Mouse (Mus musculus) kidney, postnatal 0 days (tissue): ENCODE results near the gene Mylip. TPM values are rescaled to one million over a fixed set of nuclear protein-coding genes. Genes with fewer than 3 reads are reported as not detected.

Experiments used
- ATAC-seq: fragments of 200-750 bp; cut with Nextera tagmentation; replicated peaks from 2 replicates; pipeline ENCODE4 v1.8.0; 2017; ENCODE audit warnings: low read depth, moderate number of reproducible peaks, moderate TSS enrichment, moderate library complexity; ENCODE audit not compliant: low FRiP score
- DNase-seq: peaks from one replicate; pipeline ENCODE4 v3.0.0-alpha.2; 2016; ENCODE audit warnings: low spot score
- H3K27ac ChIP-seq: fragments of 300-500 bp; sonication (generic); 2 replicates; pipeline ENCODE4 v1.5.1; 2014; ENCODE audit warnings: mild to moderate bottlenecking
- H3K27me3 ChIP-seq: fragments of 300-500 bp; sonication (generic); 2 replicates; pipeline ENCODE4 v1.6.1; 2014; ENCODE audit warnings: low read length, mixed read lengths; ENCODE audit not compliant: insufficient read depth
- H3K36me3 ChIP-seq: fragments of 300-500 bp; sonication (generic); 2 replicates; pipeline ENCODE4 v1.6.1; 2014; ENCODE audit warnings: low read length, mixed read lengths; ENCODE audit not compliant: insufficient read depth
- H3K4me1 ChIP-seq: fragments of 300-500 bp; sonication (generic); replicated peaks from 2 replicates; pipeline ENCODE4 v1.6.1; 2014; ENCODE audit warnings: antibody characterized with exemption, low read length, mixed read lengths; ENCODE audit not compliant: insufficient read depth
- H3K4me2 ChIP-seq: fragments of 300-500 bp; sonication (generic); 2 replicates; pipeline ENCODE4 v1.6.1; 2014; ENCODE audit warnings: mild to moderate bottlenecking, low read length, moderate library complexity, mixed read lengths
- H3K4me3 ChIP-seq: fragments of 300-500 bp; sonication (generic); replicated peaks from 2 replicates; pipeline ENCODE4 v1.5.1; 2014; ENCODE audit warnings: low read depth, low read length
- H3K9ac ChIP-seq: fragments of 300-500 bp; sonication (generic); 2 replicates; pipeline ENCODE4 v1.6.1; 2014; ENCODE audit warnings: low read depth, low read length
- H3K9me3 ChIP-seq: fragments of 300-500 bp; sonication (generic); replicated peaks from 2 replicates; pipeline ENCODE4 v1.6.1; 2016; ENCODE audit warnings: low read length, inconsistent platforms, mixed read lengths
- CTCF ChIP-seq: IDR thresholded peaks from 2 replicates; pipeline ENCODE4 v1.5.1; 2016; ENCODE audit warnings: antibody characterized with exemption, low read depth, mild to moderate bottlenecking, moderate library complexity
- WGBS: fragments of 180-500 bp; shearing (Covaris S2); extraction: QIAGEN DNeasy Blood & Tissue Kit; methylation state at CpG from one replicate; pipeline ENCODE4 v1.1.7; 2014; 5-methylcytosine and 5-hydroxymethylcytosine counted together
- polyA plus RNA-seq: library from polyadenylated mRNA; unstranded; fragments of >200 nt; fragmentation: Nextera tagmentation; extraction: Ambion mirVana; gene quantifications from 2 replicates; pipeline ENCODE4 v1.2.1, GENCODE M21; 2015

Gene Mylip
- polyA plus RNA-seq, 1 experiment from 2014 or later, result 7.5 TPM

GRCm38 (mm10) chr13:45354824-45355223 is 34.7 kb upstream of the Mylip start:
- DNase-seq (no peak), ATAC-seq (no peak)
- Histone ChIP-seq H3K4me1 (no peaks in the 10 kb centered on the region), H3K4me3 (no peak overlapping the region), H3K9me3 (no peaks in the 10 kb centered on the region), H3K36me3 (no peaks in the 10 kb centered on the region), H3K4me2 (no peak overlapping the region), H3K27me3 (no peaks in the 10 kb centered on the region), H3K27ac (no peak overlapping the region), H3K9ac (no peak overlapping the region)
- no peak for TF ChIP-seq CTCF
- 80% methylated on average over 2 of the region's 2 CpGs for WGBS

- Histone ChIP-seq H3K27me3 (no peaks in the 10 kb centered on the region), H3K4me3 (no peak overlapping the region), H3K9ac (no peak overlapping the region), H3K27ac (no peak overlapping the region), H3K9me3 (no peaks in the 10 kb centered on the region), H3K4me1 (no peaks in the 10 kb centered on the region), H3K4me2 (no peak overlapping the region), H3K36me3 (no peaks in the 10 kb centered on the region)
- 78% methylated on average over 5 of the region's 5 CpGs for WGBS
- no peak for ATAC-seq
- no peak for TF ChIP-seq CTCF
- DNase-seq, result no peak
These were observed 31.3 kb upstream of the Mylip start for GRCm38 (mm10) chr13:45358208-45358607.

GRCm38 (mm10) chr13:45358676-45359323 is 30.7 kb upstream of the Mylip start:
- ATAC-seq (no peak), DNase-seq (no peak)
- Histone ChIP-seq H3K4me3 (no peak overlapping the region), H3K36me3 (no peaks in the 10 kb centered on the region), H3K4me2 (no peak overlapping the region), H3K27ac (no peak overlapping the region), H3K4me1 (no peaks in the 10 kb centered on the region), H3K27me3 (no peaks in the 10 kb centered on the region), H3K9me3 (no peaks in the 10 kb centered on the region), H3K9ac (no peak overlapping the region)
- no peak for TF ChIP-seq CTCF
- WGBS, result 74% methylated on average over 13 of the region's 13 CpGs

- no peak overlapping the region for H3K4me2 ChIP-seq
- no peaks in the 10 kb centered on the region for H3K4me1 ChIP-seq
- ATAC-seq (no peak), DNase-seq (no peak)
- 72% methylated on average over 10 of the region's 10 CpGs for WGBS
- H3K4me3 ChIP-seq, result no peak overlapping the region
- H3K36me3 ChIP-seq, result no peaks in the 10 kb centered on the region
- no peak overlapping the region for H3K9ac ChIP-seq
- no peaks in the 10 kb centered on the region for H3K27me3 ChIP-seq
- no peak overlapping the region for H3K27ac ChIP-seq
- no peaks in the 10 kb centered on the region for H3K9me3 ChIP-seq
- TF ChIP-seq CTCF, result no peak
These were observed 23.8 kb upstream of the Mylip start for GRCm38 (mm10) chr13:45365788-45366187.

GRCm38 (mm10) chr13:45371673-45372072 is 17.9 kb upstream of the Mylip start:
- H3K4me3 ChIP-seq, result no peak overlapping the region
- H3K36me3 ChIP-seq, result no peaks in the 10 kb centered on the region
- no peaks in the 10 kb centered on the region for H3K4me1 ChIP-seq
- no peak for ATAC-seq
- WGBS, result 73% methylated on average over 2 of the region's 2 CpGs
- H3K27me3 ChIP-seq, result no peaks in the 10 kb centered on the region
- no peak overlapping the region for H3K9ac ChIP-seq
- no peak overlapping the region for H3K4me2 ChIP-seq
- no peak for DNase-seq
- TF ChIP-seq CTCF, result no peak
- no peaks in the 10 kb centered on the region for H3K9me3 ChIP-seq
- H3K27ac ChIP-seq, result no peak overlapping the region

GRCm38 (mm10) chr13:45372456-45372855 is 17.1 kb upstream of the Mylip start:
- Histone ChIP-seq H3K27ac (no peak overlapping the region), H3K4me2 (no peak overlapping the region), H3K9me3 (no peaks in the 10 kb centered on the region), H3K4me3 (no peak overlapping the region), H3K9ac (no peak overlapping the region), H3K36me3 (no peaks in the 10 kb centered on the region), H3K27me3 (no peaks in the 10 kb centered on the region), H3K4me1 (no peaks in the 10 kb centered on the region)
- DNase-seq (no peak), ATAC-seq (no peak)
- WGBS, result 85% methylated on average over 2 of the region's 2 CpGs
- no peak for TF ChIP-seq CTCF

GRCm38 (mm10) chr13:45374846-45375245 is 14.7 kb upstream of the Mylip start:
- no peaks in the 10 kb centered on the region for H3K4me1 ChIP-seq
- ATAC-seq, result no peak
- H3K27me3 ChIP-seq, result no peaks in the 10 kb centered on the region
- H3K9me3 ChIP-seq, result no peaks in the 10 kb centered on the region
- H3K9ac ChIP-seq, result no peak overlapping the region
- WGBS, result 32% methylated on average over 6 of the region's 6 CpGs
- H3K4me3 ChIP-seq, result no peak overlapping the region
- H3K36me3 ChIP-seq, result no peaks in the 10 kb centered on the region
- no peak for TF ChIP-seq CTCF
- no peak for DNase-seq
- no peak overlapping the region for H3K27ac ChIP-seq
- no peak overlapping the region for H3K4me2 ChIP-seq
